Mouse (Mus musculus) olfactory bulb, adult 2 months (tissue): ENCODE data around the gene Lrp11. TPM values are rescaled to one million over a fixed set of nuclear protein-coding genes. Genes with fewer than 3 reads are reported as not detected.
A peak's percentile ranks its signal among the peaks of the same experiment; 100 is the strongest.
"Not testable (repeated sequence)": the region's sequence is repeated elsewhere in the genome, so short reads cannot be mapped to it uniquely, and the experiment has no call there.

Experiments
- H3K27ac ChIP-seq: fragments of 200-500 bp; 2 replicates; pipeline ENCODE4 v1.5.1; 2012; ENCODE audit warnings: low read depth, low read length; ENCODE audit not compliant: insufficient read depth
- H3K4me1 ChIP-seq: fragments of 200-500 bp; 2 replicates; pipeline ENCODE4 v1.6.1; 2012; ENCODE audit warnings: low read length; ENCODE audit not compliant: control insufficient read depth, insufficient read depth
- H3K4me3 ChIP-seq: fragments of 200-500 bp; 2 replicates; pipeline ENCODE4 v1.5.1; 2012; ENCODE audit warnings: mild to moderate bottlenecking, low read depth, low read length, moderate library complexity; ENCODE audit not compliant: insufficient read depth
- CTCF ChIP-seq: fragments of 200-500 bp; IDR thresholded peaks from 2 replicates; pipeline ENCODE4 v1.5.1; 2012; ENCODE audit warnings: low read depth, mild to moderate bottlenecking, low read length, moderate library complexity; ENCODE audit not compliant: insufficient read depth
- POLR2A ChIP-seq: fragments of 200-500 bp; IDR thresholded peaks from 2 replicates; pipeline ENCODE4 v1.6.1; 2012; ENCODE audit warnings: mild to moderate bottlenecking, low read depth, low read length, moderate library complexity; ENCODE audit not compliant: insufficient read depth
- WGBS: fragments of 180-500 bp; shearing (Covaris S2); methylation state at CpG from one replicate; pipeline ENCODE4 v1.1.7; 2018; 5-methylcytosine and 5-hydroxymethylcytosine counted together
- polyA plus RNA-seq: library from polyadenylated mRNA; stranded (reverse); fragments of >200 nt; gene quantifications from 2 replicates; pipeline ENCODE4 v1.2.4, GENCODE M21; 2012; ENCODE audit warnings: low replicate concordance; ENCODE audit not compliant: missing spikeins, insufficient read depth, insufficient read length

The Lrp11 gene
- polyA plus RNA-seq, 1 experiment = not detected

GRCm38 (mm10) chr10:7596251-7596650 is 6.7 kb downstream of the Lrp11 start:
- 53% methylated on average over 1 of the region's 1 CpGs for WGBS
- Histone ChIP-seq H3K27ac (no peak overlapping the region), H3K4me1 (peaks cover 9% of the 10 kb centered on the region), H3K4me3 (no peak overlapping the region)
- TF ChIP-seq CTCF (no peak), POLR2A (no peak)

- WGBS = 89% methylated on average over 7 of the region's 7 CpGs
- no peak overlapping the region for H3K4me3 ChIP-seq
- H3K4me1 ChIP-seq = peaks cover 3% of the 10 kb centered on the region
- no peak overlapping the region for H3K27ac ChIP-seq
- TF ChIP-seq POLR2A (no peak), CTCF (no peak)
Measured at GRCm38 (mm10) chr10:7598177-7598576, 8.6 kb downstream of the Lrp11 start.

GRCm38 (mm10) chr10:7600647-7601046 is 11.0 kb downstream of the Lrp11 start:
- Histone ChIP-seq H3K4me1 (no peaks in the 10 kb centered on the region; the same call in 1 of the 2 replicates), H3K4me3 (no peak overlapping the region)

GRCm38 (mm10) chr10:7605168-7605567 is 15.6 kb downstream of the Lrp11 start:
- WGBS = 66% methylated on average over 2 of the region's 2 CpGs
- no peak for TF ChIP-seq POLR2A
- no peak for TF ChIP-seq CTCF
- H3K27ac ChIP-seq = no peak overlapping the region
- H3K4me1 ChIP-seq = no peaks in the 10 kb centered on the region
- no peak overlapping the region for H3K4me3 ChIP-seq

More at GRCm38 (mm10) chr10:7600647-7601046, 11.0 kb downstream of the Lrp11 start:
- H3K27ac ChIP-seq = no peak overlapping the region
- TF ChIP-seq CTCF (peak; percentile 83), POLR2A (no peak)
- 11% methylated on average over 6 of the region's 6 CpGs for WGBS

GRCm38 (mm10) chr10:7606437-7606836 is 16.8 kb downstream of the Lrp11 start:
- Histone ChIP-seq H3K4me3 (no peak overlapping the region), H3K4me1 (no peaks in the 10 kb centered on the region), H3K27ac (no peak overlapping the region)
- 92% methylated on average over 2 of the region's 2 CpGs for WGBS
- no peak for TF ChIP-seq CTCF

- WGBS = 90% methylated on average over 17 of the region's 17 CpGs
- Histone ChIP-seq H3K4me1 (no peaks in the 10 kb centered on the region), H3K27ac (no peak overlapping the region), H3K4me3 (no peak overlapping the region)
- TF ChIP-seq POLR2A (no peak), CTCF (no peak)
Measured at GRCm38 (mm10) chr10:7608611-7609010, 19.0 kb downstream of the Lrp11 start.

- TF ChIP-seq CTCF = no peak
- TF ChIP-seq POLR2A = no peak
- H3K27ac ChIP-seq = no peak overlapping the region
- H3K4me3 ChIP-seq = no peak overlapping the region
- WGBS = 68% methylated on average over 6 of the region's 6 CpGs
- H3K4me1 ChIP-seq = no peaks in the 10 kb centered on the region
Measured at GRCm38 (mm10) chr10:7611647-7612046, 22.0 kb downstream of the Lrp11 start.

GRCm38 (mm10) chr10:7612210-7612609 is 22.6 kb downstream of the Lrp11 start:
- H3K4me3 ChIP-seq, H3K27ac ChIP-seq: not testable (repeated sequence)

GRCm38 (mm10) chr10:7614834-7615233 is 25.2 kb downstream of the Lrp11 start:
- TF ChIP-seq POLR2A (no peak), CTCF (no peak)
- 89% methylated on average over 8 of the region's 8 CpGs for WGBS
- Histone ChIP-seq H3K4me1 (no peaks in the 10 kb centered on the region), H3K4me3 (no peak overlapping the region), H3K27ac (no peak overlapping the region)

More at GRCm38 (mm10) chr10:7612210-7612609, 22.6 kb downstream of the Lrp11 start:
- H3K4me1 ChIP-seq = not testable (repeated sequence)

- H3K4me3 ChIP-seq, H3K27ac ChIP-seq, H3K4me1 ChIP-seq: not testable (repeated sequence)
- 90% methylated on average over 11 of the region's 11 CpGs for WGBS
Measured at GRCm38 (mm10) chr10:7617146-7617545, 27.5 kb downstream of the Lrp11 start.

GRCm38 (mm10) chr10:7617556-7617955 is 28.0 kb downstream of the Lrp11 start:
- 47% methylated on average over 3 of the region's 3 CpGs for WGBS

More at GRCm38 (mm10) chr10:7617556-7617955, 28.0 kb downstream of the Lrp11 start:
- not testable (repeated sequence) for H3K27ac ChIP-seq, H3K4me1 ChIP-seq, H3K4me3 ChIP-seq
